Mouse (Mus musculus) myocyte (in vitro differentiated cells): ENCODE results near the gene Slc25a19. TPM values are rescaled to one million over a fixed set of nuclear protein-coding genes. Genes with fewer than 3 reads are reported as not detected.
A peak's percentile ranks its signal among the peaks of the same experiment; 100 is the strongest.

Source experiments
- H3K27me3 ChIP-seq: one replicate; pipeline ENCODE4 v1.6.1; 2011; ENCODE audit not compliant: control insufficient read depth, insufficient read depth, insufficient read length
- H3K36me3 ChIP-seq: one replicate; pipeline ENCODE4 v1.6.1; 2011; ENCODE audit not compliant: control insufficient read depth, insufficient read depth
- H3K4me2 ChIP-seq: one replicate; pipeline ENCODE4 v1.6.1; 2011; ENCODE audit warnings: low read depth, control low read depth
- H3K4me3 ChIP-seq: one replicate; pipeline ENCODE4 v1.5.1; 2011; ENCODE audit warnings: mild to moderate bottlenecking, control low read depth, moderate library complexity
- H3K79me2 ChIP-seq: one replicate; pipeline ENCODE4 v1.6.1; 2011; ENCODE audit not compliant: control insufficient read depth, insufficient read depth
- H3ac ChIP-seq: one replicate; pipeline ENCODE4 v1.6.1; 2011; ENCODE audit not compliant: control insufficient read depth, insufficient read length
- CEBPB ChIP-seq: IDR thresholded peaks from 2 replicates; pipeline ENCODE4 v1.6.1; 2011; ENCODE audit warnings: mild to moderate bottlenecking, moderate library complexity; ENCODE audit not compliant: poor library complexity, insufficient read depth, severe bottlenecking
- E2F4 ChIP-seq: IDR thresholded peaks from one replicate; pipeline ENCODE4 v1.6.1; 2011; ENCODE audit warnings: mild to moderate bottlenecking, control low read depth, moderate library complexity; ENCODE audit not compliant: insufficient read depth
- MAX ChIP-seq: IDR thresholded peaks from one replicate; pipeline ENCODE4 v1.6.1; 2011; ENCODE audit warnings: low read depth, mild to moderate bottlenecking, control low read depth
- MYOD1 ChIP-seq, 3 experiments: IDR thresholded peaks; one replicate each; pipeline ENCODE4 v1.6.1; 2011; ENCODE audit warnings: control low read depth in 2 of 3, low read depth in 2 of 3, mild to moderate bottlenecking in 2 of 3, moderate library complexity in 1 of 3; ENCODE audit not compliant: insufficient read length in 2 of 3, control insufficient read depth in 1 of 3
- MYOG ChIP-seq, 3 experiments: IDR thresholded peaks; one replicate each; pipeline ENCODE4 v1.6.1; 2011; ENCODE audit warnings: control low read depth in 2 of 3, low read depth in 2 of 3, mild to moderate bottlenecking in 2 of 3; ENCODE audit not compliant: insufficient read length in 2 of 3, control insufficient read depth in 1 of 3, insufficient read depth in 1 of 3
- POLR2A ChIP-seq: IDR thresholded peaks from one replicate; pipeline ENCODE4 v1.6.1; 2011; ENCODE audit warnings: low read depth, mild to moderate bottlenecking, control low read depth, moderate library complexity; ENCODE audit not compliant: insufficient read length
- POLR2AphosphoS2 ChIP-seq: IDR thresholded peaks from one replicate; pipeline ENCODE4 v1.6.1; 2011; ENCODE audit warnings: low read depth, control low read depth; ENCODE audit not compliant: insufficient read length
- REST ChIP-seq: IDR thresholded peaks from one replicate; pipeline ENCODE4 v1.6.1; 2011; ENCODE audit warnings: mild to moderate bottlenecking, control low read depth, moderate library complexity; ENCODE audit not compliant: insufficient read depth, insufficient read length
- SRF ChIP-seq: IDR thresholded peaks from one replicate; pipeline ENCODE4 v1.6.1; 2011; ENCODE audit warnings: low read depth; ENCODE audit not compliant: control insufficient read depth, insufficient read length
- TCF12 ChIP-seq: IDR thresholded peaks from one replicate; pipeline ENCODE4 v1.6.1; 2011; ENCODE audit warnings: mild to moderate bottlenecking, control low read depth; ENCODE audit not compliant: poor library complexity, insufficient read depth, severe bottlenecking
- TCF3 ChIP-seq: IDR thresholded peaks from one replicate; pipeline ENCODE4 v1.6.1; 2011; ENCODE audit warnings: low read depth, control low read depth; ENCODE audit not compliant: insufficient read length
- USF1 ChIP-seq: IDR thresholded peaks from one replicate; pipeline ENCODE4 v1.6.1; 2011; ENCODE audit warnings: low read depth, mild to moderate bottlenecking, control low read depth, moderate library complexity
- polyA plus RNA-seq: library from polyadenylated mRNA; unstranded; fragments of >200 nt; fragmentation: generic; extraction: Trizol; gene quantifications from one replicate; pipeline ENCODE4 v1.2.1, GENCODE M21; 2012; ENCODE audit warnings: missing spikeins

Gene Slc25a19
- polyA plus RNA-seq, 1 experiment = 13.9 TPM

- H3K4me3 ChIP-seq = no peak overlapping the region
- no peak overlapping the region for H3K4me2 ChIP-seq
- TF ChIP-seq POLR2AphosphoS2 (no peak), TCF12 (no peak), USF1 (no peak), MYOG (IDR thresholded peaks at IDR 0.05; ENCODE audit: control insufficient read depth in 1 of 3, insufficient read depth in 1 of 3, insufficient read length in 2 of 3, low read depth in 2 of 3) (no peak), TCF3 (no peak), MAX (no peak), POLR2A (no peak), E2F4 (no peak), REST (no peak), CEBPB (no peak), SRF (no peak), MYOD1 (IDR thresholded peaks at IDR 0.05; ENCODE audit: control insufficient read depth in 1 of 3, insufficient read length in 2 of 3, low read depth in 2 of 3) (no peak)
- no peaks in the 10 kb centered on the region for H3K36me3 ChIP-seq
- no peak overlapping the region for H3ac ChIP-seq
- no peaks in the 10 kb centered on the region for H3K79me2 ChIP-seq
- no peaks in the 10 kb centered on the region for H3K27me3 ChIP-seq
Observed at GRCm38 (mm10) chr11:115630532-115631504, 2.7 kb upstream of the Slc25a19 start.

GRCm38 (mm10) chr11:115629734-115630531 is 1.8 kb upstream of the Slc25a19 start:
- Histone ChIP-seq H3ac (no peak overlapping the region), H3K79me2 (no peaks in the 10 kb centered on the region), H3K4me2 (no peak overlapping the region), H3K27me3 (no peaks in the 10 kb centered on the region), H3K36me3 (no peaks in the 10 kb centered on the region), H3K4me3 (no peak overlapping the region)
- TF ChIP-seq TCF3 (no peak), MAX (no peak), TCF12 (no peak), E2F4 (no peak), SRF (no peak), MYOG (IDR thresholded peaks at IDR 0.05; ENCODE audit: control insufficient read depth in 1 of 3, insufficient read depth in 1 of 3, insufficient read length in 2 of 3, low read depth in 2 of 3) (no peak), CEBPB (no peak), POLR2AphosphoS2 (no peak), POLR2A (no peak), MYOD1 (IDR thresholded peaks at IDR 0.05; ENCODE audit: control insufficient read depth in 1 of 3, insufficient read length in 2 of 3, low read depth in 2 of 3) (no peak), USF1 (no peak), REST (no peak)

GRCm38 (mm10) chr11:115628465-115629101 is 488 bp upstream of the Slc25a19 start:
- no peaks in the 10 kb centered on the region for H3K79me2 ChIP-seq
- no peak for TF ChIP-seq E2F4
- no peak for TF ChIP-seq REST
- no peak for TF ChIP-seq TCF12
- TF ChIP-seq SRF = no peak
- no peak for TF ChIP-seq MAX
- TF ChIP-seq USF1 = no peak
- TF ChIP-seq CEBPB = no peak
- TF ChIP-seq MYOD1 (IDR thresholded peaks at IDR 0.05; ENCODE audit: control insufficient read depth in 1 of 3, insufficient read length in 2 of 3, low read depth in 2 of 3) = no peak
- no peak for TF ChIP-seq POLR2AphosphoS2
- H3ac ChIP-seq = no peak overlapping the region
- peak overlapping the region; percentile 82 for H3K4me2 ChIP-seq
- no peaks in the 10 kb centered on the region for H3K36me3 ChIP-seq
- H3K27me3 ChIP-seq = no peaks in the 10 kb centered on the region
- peak overlapping the region; percentile 69 for H3K4me3 ChIP-seq

GRCm38 (mm10) chr11:115626824-115627616 is 1.1 kb downstream of the Slc25a19 start:
- H3K4me3 ChIP-seq = peak overlapping the region; percentile 69
- no peaks in the 10 kb centered on the region for H3K79me2 ChIP-seq
- H3K27me3 ChIP-seq = no peaks in the 10 kb centered on the region
- no peaks in the 10 kb centered on the region for H3K36me3 ChIP-seq
- TF ChIP-seq TCF3 (no peak), TCF12 (no peak), SRF (no peak), REST (no peak), MYOG (IDR thresholded peaks at IDR 0.05; ENCODE audit: control insufficient read depth in 1 of 3, insufficient read depth in 1 of 3, insufficient read length in 2 of 3, low read depth in 2 of 3) (no peak), MYOD1 (IDR thresholded peaks at IDR 0.05; ENCODE audit: control insufficient read depth in 1 of 3, insufficient read length in 2 of 3, low read depth in 2 of 3) (no peak), POLR2A (no peak), USF1 (no peak), MAX (no peak), E2F4 (no peak), CEBPB (no peak), POLR2AphosphoS2 (no peak)
- no peak overlapping the region for H3ac ChIP-seq
- H3K4me2 ChIP-seq = peak overlapping the region; percentile 95
